Mouse (Mus musculus) liver, embryonic 14.5 days (tissue): ENCODE data around the gene Mctp1.

Experiments used
- CTCF ChIP-seq: IDR thresholded peaks from 2 replicates; pipeline ENCODE4 v1.5.1; 2016; ENCODE audit warnings: antibody characterized with exemption, low read depth, control low read depth
- EP300 ChIP-seq: IDR thresholded peaks from 2 replicates; pipeline ENCODE4 v1.6.1; 2016; ENCODE audit warnings: antibody characterized with exemption, low read depth

- no peak for TF ChIP-seq CTCF
- TF ChIP-seq EP300 = no peak
These were observed 470.0 kb downstream of the Mctp1 start for GRCm38 (mm10) chr13:76854306-76854705.
